Mouse (Mus musculus): ENCODE data around the gene Kcne4.
A peak's percentile ranks its signal among the peaks of the same experiment; 100 is the strongest.

Gene Kcne4

GRCm38 (mm10) chr1:78816639-78817038, at the start of gene Kcne4:
Gene Kcne4 (plus strand): TSS chr1:78816758.
- no peak for DNase-seq (ENCODE audit: low read depth, low spot score)

GRCm38 (mm10) chr1:78781899-78782298, 34.7 kb upstream of the Kcne4 start:
- DNase-seq (ENCODE audit: low read depth, low spot score): peak; percentile 34

GRCm38 (mm10) chr1:78784936-78785335, 31.6 kb upstream of the Kcne4 start:
- peak; percentile 72 for DNase-seq (ENCODE audit: low read depth, low spot score)

GRCm38 (mm10) chr1:78789744-78790143, 26.8 kb upstream of the Kcne4 start:
- peak; percentile 60 for DNase-seq (ENCODE audit: low read depth, low spot score)

GRCm38 (mm10) chr1:78807428-78807827, 9.1 kb upstream of the Kcne4 start:
- DNase-seq (ENCODE audit: low read depth, low spot score): no peak

- DNase-seq (ENCODE audit: low read depth, low spot score): no peak
These were observed 6.7 kb upstream of the Kcne4 start for GRCm38 (mm10) chr1:78809819-78810218.

GRCm38 (mm10) chr1:78810904-78811303, 5.7 kb upstream of the Kcne4 start:
- no peak for DNase-seq (ENCODE audit: low read depth, low spot score)

GRCm38 (mm10) chr1:78811975-78812490, 4.5 kb upstream of the Kcne4 start:
- no peak for DNase-seq (ENCODE audit: low read depth, low spot score)

- DNase-seq (ENCODE audit: low read depth, low spot score): no peak
These were observed 1.2 kb downstream of the Kcne4 start for GRCm38 (mm10) chr1:78817756-78818155.

- no peak for DNase-seq (ENCODE audit: low read depth, low spot score)
These were observed 2.3 kb downstream of the Kcne4 start for GRCm38 (mm10) chr1:78818630-78819526.

GRCm38 (mm10) chr1:78819592-78819991, 3.0 kb downstream of the Kcne4 start:
- DNase-seq (ENCODE audit: low read depth, low spot score): peak; percentile 25

GRCm38 (mm10) chr1:78820176-78820575, 3.6 kb downstream of the Kcne4 start:
- no peak for DNase-seq (ENCODE audit: low read depth, low spot score)

- DNase-seq (ENCODE audit: low read depth, low spot score): no peak
These were observed 4.6 kb downstream of the Kcne4 start for GRCm38 (mm10) chr1:78821111-78821510.

GRCm38 (mm10) chr1:78821733-78822430, 5.3 kb downstream of the Kcne4 start:
- DNase-seq (ENCODE audit: low read depth, low spot score): peak; percentile 41

- no peak for DNase-seq (ENCODE audit: low read depth, low spot score)
These were observed 8.7 kb downstream of the Kcne4 start for GRCm38 (mm10) chr1:78825246-78825645.

GRCm38 (mm10) chr1:78838468-78838867, 21.9 kb downstream of the Kcne4 start:
- DNase-seq (ENCODE audit: low read depth, low spot score): peak; percentile 29

- no peak for DNase-seq (ENCODE audit: low read depth, low spot score)
These were observed 24.2 kb downstream of the Kcne4 start for GRCm38 (mm10) chr1:78840769-78841168.

- no peak for DNase-seq (ENCODE audit: low read depth, low spot score)
These were observed 29.1 kb downstream of the Kcne4 start for GRCm38 (mm10) chr1:78845661-78846060.

- DNase-seq (ENCODE audit: low read depth, low spot score): peak; percentile 57
These were observed 29.9 kb downstream of the Kcne4 start for GRCm38 (mm10) chr1:78846471-78846870.

- DNase-seq (ENCODE audit: low read depth, low spot score): peak; percentile 55
These were observed 36.0 kb downstream of the Kcne4 start for GRCm38 (mm10) chr1:78852408-78853093.

GRCm38 (mm10) chr1:78853094-78853445, 36.5 kb downstream of the Kcne4 start:
- DNase-seq (ENCODE audit: low read depth, low spot score): no peak

GRCm38 (mm10) chr1:78854306-78854705, 37.7 kb downstream of the Kcne4 start:
- DNase-seq (ENCODE audit: low read depth, low spot score): no peak
